Mouse (Mus musculus) ES-E14 (cell line): ENCODE data around the gene Jtb.

Experiments used
- CHD2 ChIP-seq: IDR thresholded peaks from 2 replicates; pipeline ENCODE4 v1.6.1; 2014; ENCODE audit warnings: mild to moderate bottlenecking, low read depth, low read length, inconsistent platforms
- HCFC1 ChIP-seq: IDR thresholded peaks from 2 replicates; pipeline ENCODE4 v1.6.1; 2012; ENCODE audit warnings: low read length, inconsistent platforms, borderline replicate concordance; ENCODE audit not compliant: insufficient read depth
- MAFK ChIP-seq: IDR thresholded peaks from 2 replicates; pipeline ENCODE4 v1.6.1; 2014; ENCODE audit warnings: mild to moderate bottlenecking, low read depth, low read length, inconsistent platforms; ENCODE audit not compliant: insufficient read depth
- ZC3H11A ChIP-seq: IDR thresholded peaks from 2 replicates; pipeline ENCODE4 v1.6.1; 2012; ENCODE audit warnings: low read depth, mild to moderate bottlenecking, inconsistent platforms, low read length, borderline replicate concordance

DNA sequence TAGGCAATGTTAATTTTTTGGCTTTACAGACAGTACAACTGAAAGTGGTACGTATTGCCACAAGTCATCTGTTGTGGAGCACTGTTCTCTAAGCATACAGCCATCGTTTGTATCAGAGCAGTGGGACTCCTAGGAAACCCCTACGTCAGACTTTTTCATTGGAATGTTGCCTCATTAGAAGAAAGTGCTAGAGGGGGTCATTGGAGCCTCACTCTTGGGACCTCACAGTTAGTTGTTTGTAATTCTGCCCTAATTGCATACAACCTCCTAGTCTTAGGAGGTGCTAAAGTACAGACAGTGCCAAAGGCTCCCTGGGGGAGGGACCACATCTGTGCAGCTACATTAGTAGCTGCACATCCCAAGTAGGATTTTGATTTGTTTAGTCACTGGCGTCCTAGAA lies 36.6 kb upstream of the Jtb start:
- TF ChIP-seq ZC3H11A: no peak
- no peak for TF ChIP-seq MAFK
- no peak for TF ChIP-seq HCFC1
- TF ChIP-seq CHD2: no peak
